18 mouse cellular contexts compared by ENCODE assay signal in genomic region chr6:147919697-147920096, GRCm38 (mm10).
A peak's percentile ranks its signal among the peaks of the same experiment; 100 is the strongest.
DNase-seq lines count a peak whose midpoint lies in the region; ATAC-seq lines count a peak whose summit lies in the region.
"Had no signal": no experiment of that assay in that cellular context is flagged by ENCODE, and none has a peak within 500 bp of the region (broad histone marks: within the 10 kb centered on the region; RNA-seq: fewer than 3 reads in every experiment).

No protein-coding gene starts in this region.

- no peak overlapping the region for H3K4me3 ChIP-seq in forebrain, embryonic 14.5 days (ENCODE audit: low read depth, low read length)
- H3K4me3 ChIP-seq in forebrain, embryonic 11.5 days (ENCODE audit: low read depth, low read length) = no peak overlapping the region
- no peak overlapping the region for H3K4me3 ChIP-seq in midbrain, embryonic 14.5 days (replicated peaks; ENCODE audit: low read depth, low read length)
- H3K4me3 ChIP-seq in midbrain, embryonic 15.5 days = no peak overlapping the region
- no peak overlapping the region for H3K4me3 ChIP-seq in forebrain, embryonic 16.5 days (replicated peaks; ENCODE audit: low read length)
- no peak overlapping the region for H3K4me3 ChIP-seq in kidney, embryonic 16.5 days (ENCODE audit: low read length)
- H3K4me3 ChIP-seq: hindbrain, embryonic 13.5 days; kidney, embryonic 15.5 days; liver, embryonic 12.5 days; midbrain, embryonic 12.5 days; stomach, embryonic 15.5 days had no signal

- no peaks in the 10 kb centered on the region for H3K36me3 ChIP-seq in forebrain, embryonic 14.5 days (ENCODE audit: control insufficient read depth, insufficient read depth, low read length)
- no peaks in the 10 kb centered on the region for H3K36me3 ChIP-seq in forebrain, embryonic 11.5 days (ENCODE audit: control insufficient read depth, insufficient read depth, low read length)
- no peaks in the 10 kb centered on the region for H3K36me3 ChIP-seq in midbrain, embryonic 14.5 days (ENCODE audit: control insufficient read depth, insufficient read depth, low read length)
- no peaks in the 10 kb centered on the region for H3K36me3 ChIP-seq in midbrain, embryonic 15.5 days (replicated peaks)
- no peaks in the 10 kb centered on the region for H3K36me3 ChIP-seq in forebrain, embryonic 16.5 days (ENCODE audit: control insufficient read depth, insufficient read depth)
- H3K36me3 ChIP-seq in kidney, embryonic 16.5 days (ENCODE audit: insufficient read depth, low read length) = no peaks in the 10 kb centered on the region
- H3K36me3 ChIP-seq: hindbrain, embryonic 13.5 days; kidney, embryonic 15.5 days; liver, embryonic 12.5 days; midbrain, embryonic 12.5 days; stomach, embryonic 15.5 days had no signal

- 63% methylated on average over 1 of the region's 1 CpGs for WGBS in forebrain, embryonic 14.5 days
- WGBS in forebrain, embryonic 11.5 days = 85% methylated on average over 1 of the region's 1 CpGs
- WGBS in midbrain, embryonic 14.5 days = 69% methylated on average over 1 of the region's 1 CpGs
- 83% methylated on average over 1 of the region's 1 CpGs for WGBS in midbrain, embryonic 15.5 days
- 55% methylated on average over 1 of the region's 1 CpGs for WGBS in forebrain, embryonic 16.5 days
- 58% methylated on average over 1 of the region's 1 CpGs for WGBS in kidney, embryonic 16.5 days

- peak; percentile 54; the same call in 1 of the 2 replicates for ATAC-seq in forebrain, embryonic 14.5 days
- ATAC-seq in forebrain, embryonic 11.5 days (replicated peaks; ENCODE audit: low FRiP score) = no peak
- ATAC-seq in midbrain, embryonic 14.5 days (ENCODE audit: low FRiP score, low TSS enrichment) = no peak
- ATAC-seq in midbrain, embryonic 15.5 days (replicated peaks) = no peak
- peak; percentile 82 for ATAC-seq in forebrain, embryonic 16.5 days
- ATAC-seq in kidney, embryonic 16.5 days (ENCODE audit: low FRiP score, low TSS enrichment) = no peak
- ATAC-seq: activated CD4-positive, CD25-positive, alpha-beta regulatory T cell, adult 4 months; intestine, embryonic 16.5 days; liver, embryonic 12.5 days; Patski had no signal

- no peaks in the 10 kb centered on the region for H3K4me1 ChIP-seq in forebrain, embryonic 14.5 days (ENCODE audit: control insufficient read depth, insufficient read depth, low read length)
- no peaks in the 10 kb centered on the region for H3K4me1 ChIP-seq in forebrain, embryonic 11.5 days (replicated peaks; ENCODE audit: control insufficient read depth, insufficient read depth, low read length)
- no peaks in the 10 kb centered on the region for H3K4me1 ChIP-seq in midbrain, embryonic 14.5 days (ENCODE audit: control insufficient read depth, insufficient read depth, low read length)
- H3K4me1 ChIP-seq in midbrain, embryonic 15.5 days = no peaks in the 10 kb centered on the region
- peaks cover 4% of the 10 kb centered on the region; the same call in 1 of the 2 replicates for H3K4me1 ChIP-seq in forebrain, embryonic 16.5 days (replicated peaks; ENCODE audit: control insufficient read depth, insufficient read depth, low read length)
- no peaks in the 10 kb centered on the region for H3K4me1 ChIP-seq in kidney, embryonic 16.5 days (ENCODE audit: insufficient read depth, low read length)
- H3K4me1 ChIP-seq: hindbrain, embryonic 13.5 days; kidney, embryonic 15.5 days; liver, embryonic 12.5 days; midbrain, embryonic 12.5 days; stomach, embryonic 15.5 days had no signal

- no peaks in the 10 kb centered on the region for H3K27me3 ChIP-seq in forebrain, embryonic 14.5 days (replicated peaks; ENCODE audit: control insufficient read depth, insufficient read depth, low read length)
- H3K27me3 ChIP-seq in forebrain, embryonic 11.5 days (ENCODE audit: control insufficient read depth, insufficient read depth, low read length) = no peaks in the 10 kb centered on the region
- H3K27me3 ChIP-seq in midbrain, embryonic 14.5 days (ENCODE audit: control insufficient read depth, insufficient read depth, low read length) = no peaks in the 10 kb centered on the region
- no peaks in the 10 kb centered on the region for H3K27me3 ChIP-seq in midbrain, embryonic 15.5 days (replicated peaks)
- H3K27me3 ChIP-seq in forebrain, embryonic 16.5 days (replicated peaks; ENCODE audit: control insufficient read depth, insufficient read depth, low read length) = no peaks in the 10 kb centered on the region
- H3K27me3 ChIP-seq in kidney, embryonic 16.5 days (ENCODE audit: insufficient read depth, low read length) = no peaks in the 10 kb centered on the region
- H3K27me3 ChIP-seq: hindbrain, embryonic 13.5 days; kidney, embryonic 15.5 days; liver, embryonic 12.5 days; midbrain, embryonic 12.5 days; Patski; stomach, embryonic 15.5 days had no signal

- H3K9ac ChIP-seq in forebrain, embryonic 14.5 days (ENCODE audit: low read length) = no peak overlapping the region
- no peak overlapping the region for H3K9ac ChIP-seq in forebrain, embryonic 11.5 days (ENCODE audit: low read length)
- no peak overlapping the region for H3K9ac ChIP-seq in midbrain, embryonic 14.5 days (replicated peaks; ENCODE audit: low read length)
- H3K9ac ChIP-seq in midbrain, embryonic 15.5 days = no peak overlapping the region
- H3K9ac ChIP-seq in forebrain, embryonic 16.5 days (replicated peaks; ENCODE audit: low read depth, low read length) = no peak overlapping the region
- no peak overlapping the region for H3K9ac ChIP-seq in kidney, embryonic 16.5 days (replicated peaks; ENCODE audit: low read length)
- H3K9ac ChIP-seq: hindbrain, embryonic 13.5 days; kidney, embryonic 15.5 days; liver, embryonic 12.5 days; midbrain, embryonic 12.5 days; stomach, embryonic 15.5 days had no signal

- no peak overlapping the region for H3K4me2 ChIP-seq in forebrain, embryonic 14.5 days (ENCODE audit: low read length)
- no peak overlapping the region for H3K4me2 ChIP-seq in forebrain, embryonic 11.5 days (ENCODE audit: low read depth, low read length, severe bottlenecking)
- no peak overlapping the region for H3K4me2 ChIP-seq in midbrain, embryonic 14.5 days (ENCODE audit: low read length)
- no peak overlapping the region for H3K4me2 ChIP-seq in midbrain, embryonic 15.5 days
- H3K4me2 ChIP-seq in forebrain, embryonic 16.5 days (ENCODE audit: low read length) = no peak overlapping the region
- no peak overlapping the region for H3K4me2 ChIP-seq in kidney, embryonic 16.5 days (replicated peaks; ENCODE audit: low read depth, low read length)
- H3K4me2 ChIP-seq: hindbrain, embryonic 13.5 days; kidney, embryonic 15.5 days; liver, embryonic 12.5 days; midbrain, embryonic 12.5 days; stomach, embryonic 15.5 days had no signal

- no peak overlapping the region for H3K27ac ChIP-seq in forebrain, embryonic 14.5 days (ENCODE audit: low read depth, low read length)
- no peak overlapping the region for H3K27ac ChIP-seq in forebrain, embryonic 11.5 days (ENCODE audit: low read depth, low read length)
- no peak overlapping the region for H3K27ac ChIP-seq in midbrain, embryonic 14.5 days (replicated peaks; ENCODE audit: low read depth, low read length)
- no peak overlapping the region for H3K27ac ChIP-seq in midbrain, embryonic 15.5 days
- no peak overlapping the region for H3K27ac ChIP-seq in forebrain, embryonic 16.5 days (ENCODE audit: low read length)
- H3K27ac ChIP-seq in kidney, embryonic 16.5 days (ENCODE audit: low read length) = no peak overlapping the region
- H3K27ac ChIP-seq: hindbrain, embryonic 13.5 days; kidney, embryonic 15.5 days; liver, embryonic 12.5 days; midbrain, embryonic 12.5 days; stomach, embryonic 15.5 days had no signal

- peak; percentile 32 for DNase-seq in forebrain, embryonic 14.5 days (ENCODE audit: low spot score)
- no peak for DNase-seq in forebrain, embryonic 11.5 days (ENCODE audit: low spot score)
- DNase-seq in layer of hippocampus, postnatal 36 days = peak; percentile 7 to 10
- no peak for DNase-seq in layer of hippocampus, adult 9-11 months
- peak; percentile 29 for DNase-seq in midbrain, embryonic 14.5 days
- DNase-seq: gastrocnemius, postnatal 14 days; thymus, postnatal 25 days had no signal

- no peaks in the 10 kb centered on the region for H3K9me3 ChIP-seq in forebrain, embryonic 14.5 days (replicated peaks; ENCODE audit: control insufficient read depth, low read length)
- H3K9me3 ChIP-seq in forebrain, embryonic 11.5 days (ENCODE audit: control insufficient read depth, low read length) = no peaks in the 10 kb centered on the region
- no peaks in the 10 kb centered on the region for H3K9me3 ChIP-seq in midbrain, embryonic 14.5 days (ENCODE audit: control insufficient read depth, low read length)
- H3K9me3 ChIP-seq in midbrain, embryonic 15.5 days = no peaks in the 10 kb centered on the region
- no peaks in the 10 kb centered on the region for H3K9me3 ChIP-seq in forebrain, embryonic 16.5 days (ENCODE audit: control insufficient read depth, low read length)
- no peaks in the 10 kb centered on the region for H3K9me3 ChIP-seq in kidney, embryonic 16.5 days (ENCODE audit: low read length)
- H3K9me3 ChIP-seq: hindbrain, embryonic 13.5 days; kidney, embryonic 15.5 days; liver, embryonic 12.5 days; midbrain, embryonic 12.5 days; stomach, embryonic 15.5 days had no signal

Comparison
In these comparisons a context has a peak if more than half of its experiments do, and no peak if none do; other contexts are left out.
1. ATAC-seq: peak in forebrain, embryonic 14.5 days (single experiment) and forebrain, embryonic 16.5 days (single experiment); none in forebrain, embryonic 11.5 days (single experiment), midbrain, embryonic 14.5 days (single experiment), midbrain, embryonic 15.5 days (single experiment) and kidney, embryonic 16.5 days (single experiment).
2. DNase-seq: peak in forebrain, embryonic 14.5 days (single experiment), layer of hippocampus, postnatal 36 days (2 of 2) and midbrain, embryonic 14.5 days (single experiment); none in forebrain, embryonic 11.5 days (single experiment) and layer of hippocampus, adult 9-11 months (single experiment).